Mouse (Mus musculus) adrenal gland, adult 2 months (tissue): ENCODE results near the gene Ociad1. TPM values are rescaled to one million over a fixed set of nuclear protein-coding genes. Genes with fewer than 3 reads are reported as not detected.
"Not testable (repeated sequence)": the region's sequence is repeated elsewhere in the genome, so short reads cannot be mapped to it uniquely, and the experiment has no call there.

ENCODE experiments used
- DNase-seq: peaks from one replicate; pipeline ENCODE4 v3.0.0; 2021
- polyA plus RNA-seq: library from polyadenylated mRNA; depleted of rRNA; stranded (reverse); fragments of >200 nt; gene quantifications from 2 replicates; pipeline ENCODE4 v1.2.3, GENCODE M21; 2012
- total RNA-seq, 2 experiments: library from RNA; stranded (reverse); gene quantifications; 2 replicates each; pipeline ENCODE4 v1.2.3; 2021

The Ociad1 gene
- total and polyA plus RNA-seq, 3 experiments, result 114 to 275 (median 238) TPM

GRCm38 (mm10) chr5:73284046-73284445 lies 8.5 kb upstream of the Ociad1 start:
- DNase-seq, result no peak

GRCm38 (mm10) chr5:73285470-73285978 lies 7.1 kb upstream of the Ociad1 start:
- DNase-seq, result no peak

- no peak for DNase-seq
Observed at GRCm38 (mm10) chr5:73286603-73287002, 6.0 kb upstream of the Ociad1 start.

DNA sequence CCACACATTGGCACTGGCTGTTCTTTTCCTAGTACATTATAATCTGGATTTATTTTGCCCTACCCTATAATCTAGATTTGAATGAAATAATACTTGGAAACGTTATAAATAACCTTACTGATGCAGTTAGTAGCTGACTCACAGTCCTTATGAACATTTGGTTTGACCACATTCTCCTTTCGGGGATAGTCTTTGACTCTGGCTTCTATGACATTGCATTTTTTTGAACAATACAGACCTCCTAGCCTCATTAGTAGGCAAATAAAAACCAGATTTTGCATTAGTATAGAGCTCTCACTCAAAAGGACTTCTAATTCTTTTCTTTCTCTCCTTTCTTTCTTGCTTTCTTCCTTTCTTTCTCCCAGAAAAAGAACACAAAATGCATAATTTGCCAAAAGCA lies 2.7 kb upstream of the Ociad1 start:
- no peak for DNase-seq

DNA sequence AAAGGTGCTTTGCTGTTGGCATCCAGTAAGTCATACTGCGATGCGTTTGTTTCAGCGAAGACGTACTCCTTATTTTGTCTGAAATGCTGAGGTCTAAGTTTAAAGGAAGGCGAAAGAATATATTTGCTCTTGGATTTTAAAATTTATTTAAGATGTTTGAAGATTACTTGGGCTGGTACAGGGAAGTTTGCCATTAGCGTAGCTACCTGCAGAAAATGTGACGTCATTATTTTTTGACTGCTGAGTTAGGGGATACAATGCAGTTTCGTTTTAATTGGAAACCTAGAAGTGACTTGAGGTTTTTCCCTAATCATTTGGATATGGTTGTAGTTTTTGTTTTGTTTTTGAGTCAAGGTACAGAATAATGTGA lies 859 bp downstream of the Ociad1 start:
- no peak for DNase-seq

DNA sequence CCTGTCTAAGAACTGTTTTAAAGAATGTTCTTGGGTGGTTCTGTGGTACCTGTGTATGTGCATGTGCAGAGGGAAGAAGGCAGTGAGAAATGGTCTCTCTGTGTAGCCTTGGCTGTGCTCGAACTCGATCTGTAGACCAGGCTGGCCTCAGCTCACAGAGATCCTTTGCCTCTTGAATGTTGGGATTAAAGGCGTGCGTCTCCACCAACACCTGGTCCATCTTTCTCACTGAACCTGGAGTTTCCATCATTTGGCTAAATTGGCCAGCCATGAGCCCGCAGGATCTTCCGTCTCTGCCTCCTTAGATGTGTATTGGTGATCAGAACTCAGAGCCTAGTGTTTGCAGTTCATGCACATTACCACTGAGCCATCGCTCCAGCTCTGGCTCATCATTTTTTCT lies 2.4 kb downstream of the Ociad1 start:
- no peak for DNase-seq

GRCm38 (mm10) chr5:73295916-73296315 lies 3.3 kb downstream of the Ociad1 start:
- no peak for DNase-seq

DNA sequence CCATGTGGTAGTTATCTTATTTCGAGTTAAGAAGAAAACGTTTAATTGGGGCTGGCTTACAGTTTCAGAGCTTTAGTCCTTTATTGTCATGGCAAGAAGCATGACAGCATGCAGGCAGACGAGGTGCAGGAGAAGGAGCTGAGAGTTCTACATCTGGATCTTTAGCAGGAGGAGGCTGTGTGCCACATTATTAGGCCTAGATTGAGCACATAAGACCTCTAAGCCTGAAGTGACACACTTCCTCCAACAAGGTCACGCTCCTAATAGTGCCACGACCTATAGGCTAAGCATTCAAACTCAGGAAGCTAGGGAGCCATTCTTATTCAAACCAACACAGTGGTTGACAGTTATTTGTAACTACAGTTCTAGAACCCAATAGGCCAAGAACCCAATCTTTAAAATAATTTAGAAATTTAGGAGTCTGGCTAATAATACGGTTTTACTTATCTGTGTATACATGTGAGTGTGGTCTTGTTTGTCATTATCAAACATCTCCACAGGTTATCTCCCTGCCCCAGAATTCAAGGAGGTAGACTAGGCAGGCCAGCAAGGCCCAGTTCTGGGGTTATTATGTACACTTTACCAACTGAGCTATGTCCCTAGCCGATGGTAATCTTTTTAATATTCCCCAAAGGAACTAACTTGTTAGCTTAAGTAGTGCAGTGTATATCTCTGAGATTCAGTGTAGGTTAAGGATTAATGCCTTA lies 9.2 kb downstream of the Ociad1 start:
- DNase-seq, result no peak

GRCm38 (mm10) chr5:73304507-73304906 lies 11.9 kb downstream of the Ociad1 start:
- no peak for DNase-seq

GRCm38 (mm10) chr5:73306486-73306885 lies 13.9 kb downstream of the Ociad1 start:
- no peak for DNase-seq

DNA sequence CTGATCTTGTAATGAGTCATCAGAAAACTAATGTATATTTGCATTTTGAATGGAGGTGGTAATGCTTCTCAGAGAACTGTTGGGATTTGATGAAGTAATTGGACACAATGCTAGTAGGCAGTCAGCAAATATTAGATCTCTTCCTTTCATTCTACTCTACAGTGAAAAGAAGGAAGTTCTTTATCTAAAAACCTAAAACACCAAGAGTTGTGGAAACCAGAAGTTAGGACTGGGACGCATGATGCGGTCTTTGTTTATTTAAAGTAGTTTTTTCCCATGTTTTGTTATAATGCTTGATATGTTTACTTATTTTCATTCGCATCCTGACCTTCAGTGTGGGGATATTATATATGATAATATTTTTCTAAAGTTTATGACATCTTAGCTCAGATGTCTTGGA lies 14.7 kb downstream of the Ociad1 start:
- DNase-seq, result no peak

GRCm38 (mm10) chr5:73309496-73309895 lies 16.9 kb downstream of the Ociad1 start:
- no peak for DNase-seq

- no peak for DNase-seq
Observed at GRCm38 (mm10) chr5:73310401-73310800, 17.8 kb downstream of the Ociad1 start.

GRCm38 (mm10) chr5:73311458-73311857 lies 18.9 kb downstream of the Ociad1 start:
- DNase-seq, result no peak

DNA sequence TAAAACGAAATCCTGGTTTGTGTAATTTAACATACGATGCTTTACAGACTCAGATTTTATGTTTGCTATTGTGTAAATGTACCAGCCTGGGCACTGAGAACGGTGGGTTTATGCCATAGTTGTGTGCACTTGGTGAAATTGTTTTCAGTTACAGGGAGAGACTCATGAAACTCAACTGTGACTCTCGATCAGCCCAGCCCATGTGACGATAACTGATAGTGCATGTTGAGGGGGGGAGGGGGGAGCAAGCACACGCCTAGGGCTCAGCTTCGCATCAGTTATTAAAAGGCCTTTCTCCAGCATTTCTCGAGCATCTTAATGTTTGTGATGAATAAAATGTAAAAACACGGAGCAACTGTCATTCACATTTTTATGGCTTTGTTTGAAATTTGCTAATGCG lies 21.0 kb downstream of the Ociad1 start:
- no peak for DNase-seq

DNA sequence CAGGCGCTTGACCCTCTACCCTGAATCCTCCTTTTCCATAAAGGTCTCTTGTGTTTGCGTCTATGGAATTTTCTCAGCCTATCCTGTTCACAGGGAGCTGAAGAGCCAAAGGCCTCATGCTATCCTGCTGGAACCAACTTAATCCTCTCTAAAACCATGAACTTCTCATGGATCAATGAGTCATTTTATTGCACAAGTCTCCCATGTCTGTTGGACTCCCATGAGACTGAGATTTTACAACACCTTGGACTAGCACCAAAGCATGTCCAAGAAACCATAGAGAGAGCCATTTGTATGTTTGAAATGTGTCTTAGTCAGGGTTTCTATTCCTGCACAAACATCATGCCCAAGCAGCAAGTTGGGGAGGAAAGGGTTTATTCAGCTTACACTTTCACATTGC lies 22.1 kb downstream of the Ociad1 start:
- DNase-seq, result peak; percentile 30

DNA sequence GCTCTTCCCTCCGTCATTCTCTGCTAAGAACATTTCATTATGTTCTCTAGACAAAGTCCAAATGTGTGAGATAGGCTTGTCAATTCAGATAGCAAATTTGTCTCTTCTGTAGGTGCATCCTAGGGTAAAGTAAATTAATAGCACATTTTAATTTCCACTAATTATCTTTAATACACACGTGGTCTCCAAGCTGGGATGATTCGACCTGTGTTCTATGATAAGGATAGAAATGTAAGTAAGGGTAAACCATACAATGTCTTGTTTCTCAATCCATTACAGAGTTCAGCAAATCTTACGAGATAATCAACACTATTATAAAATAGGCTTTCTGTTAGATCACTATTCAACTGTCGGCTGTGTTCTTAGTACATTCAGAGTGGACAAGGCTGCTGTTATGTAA lies 26.7 kb downstream of the Ociad1 start:
- no peak for DNase-seq

DNA sequence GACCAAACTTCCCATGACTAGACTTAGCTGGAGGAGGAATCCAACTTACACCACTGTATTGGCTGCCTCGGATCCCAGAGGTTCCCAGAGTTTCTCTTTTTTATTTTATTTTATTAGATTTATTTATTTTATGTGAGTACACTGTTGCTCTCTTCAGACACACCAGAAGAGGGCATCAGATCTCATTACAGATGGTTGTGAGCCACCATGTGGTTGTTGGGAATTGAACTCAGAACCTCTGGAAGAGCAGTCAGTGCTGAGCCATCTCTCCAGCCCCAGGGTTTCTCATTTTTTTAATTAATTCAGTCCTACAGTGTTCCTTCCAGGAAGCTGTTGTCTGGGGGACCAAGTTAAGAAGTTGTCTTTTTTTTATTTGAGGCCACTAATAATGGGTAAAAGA lies 30.1 kb downstream of the Ociad1 start:
- DNase-seq, result not testable (repeated sequence)

DNA sequence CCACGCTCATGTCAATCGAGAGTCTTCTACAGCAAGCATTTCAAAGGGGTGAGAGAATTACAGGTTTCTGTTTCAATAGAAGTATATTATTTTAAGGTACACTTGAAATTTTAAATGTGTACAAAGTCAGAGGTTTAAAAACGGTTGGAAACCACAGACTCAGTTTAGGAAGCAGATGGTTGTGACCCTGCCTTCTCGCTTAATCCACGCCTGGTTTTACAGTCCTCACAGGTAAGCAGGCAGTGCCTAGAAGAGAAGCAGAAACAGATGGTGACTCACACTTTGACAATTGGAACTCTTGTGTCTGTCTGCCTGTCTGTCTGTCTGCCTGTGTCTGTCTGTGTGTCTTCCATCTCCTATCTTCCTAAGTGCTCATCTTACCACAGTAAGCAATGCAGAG lies 31.0 kb downstream of the Ociad1 start:
- no peak for DNase-seq

DNA sequence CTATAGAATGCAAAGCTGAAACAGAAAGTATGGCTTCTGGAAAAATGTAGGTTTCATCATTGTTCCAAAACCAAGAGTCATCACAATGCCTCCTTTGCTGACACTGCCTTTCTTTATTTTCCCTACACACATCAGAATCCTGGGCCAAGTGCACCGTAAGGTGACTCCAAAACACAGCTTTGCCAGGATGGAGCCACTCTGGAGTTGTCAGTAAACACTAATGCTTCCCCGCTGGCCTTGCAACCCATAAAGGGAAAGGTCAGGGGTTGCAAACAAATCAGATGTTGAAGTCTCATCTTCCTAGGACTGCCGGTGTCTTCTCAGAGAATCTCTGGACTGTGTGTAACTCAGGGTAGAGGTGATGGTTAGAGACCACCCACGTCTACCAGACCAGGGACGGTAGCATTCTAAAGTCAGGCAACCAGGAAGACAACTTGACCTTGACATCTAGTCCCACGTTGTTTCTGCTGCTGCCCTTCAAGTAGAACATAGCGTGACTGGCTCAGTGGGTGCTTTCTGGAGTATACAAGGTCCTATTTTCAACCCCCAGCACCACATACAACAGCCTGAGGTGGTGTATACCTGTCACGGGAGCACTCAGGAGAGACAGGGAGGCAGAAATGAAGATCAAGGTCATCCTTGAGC lies 32.1 kb downstream of the Ociad1 start:
- DNase-seq, result no peak

DNA sequence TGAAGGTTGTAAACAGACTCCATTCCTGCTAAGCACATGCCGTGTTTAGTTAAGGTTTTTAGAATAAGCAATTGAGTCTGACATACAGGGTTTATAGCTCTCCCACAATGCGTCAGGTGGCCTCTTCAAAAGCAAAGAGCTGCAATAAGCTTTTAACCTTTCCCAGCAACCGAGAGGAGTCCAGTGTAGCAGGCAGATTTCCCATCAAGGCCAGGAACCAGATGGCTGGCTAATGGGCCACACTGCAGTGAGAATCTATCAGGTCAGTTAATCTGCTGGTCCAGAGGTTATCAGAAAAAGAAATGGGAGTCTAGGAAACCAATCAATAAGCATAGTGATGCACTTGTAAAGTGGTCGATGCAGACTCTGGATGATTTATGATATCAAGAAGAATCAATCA lies 38.4 kb downstream of the Ociad1 start:
- no peak for DNase-seq

GRCm38 (mm10) chr5:73336448-73336847 lies 43.9 kb downstream of the Ociad1 start:
- no peak for DNase-seq

- DNase-seq, result peak; percentile 56
Observed at GRCm38 (mm10) chr5:73337961-73338831, 45.6 kb downstream of the Ociad1 start.
